Mouse (Mus musculus): ENCODE data around the gene Robo2. TPM values are rescaled to one million over a fixed set of nuclear protein-coding genes. Genes with fewer than 3 reads are reported as not detected.

Robo2 gene
- polyA plus RNA-seq, 1 experiment: not detected

GRCm38 (mm10) chr16:74172673-74173072 is 239.0 kb downstream of the Robo2 start:
- H3K4me1 ChIP-seq (ENCODE audit: control insufficient read depth, insufficient read depth, low read length): no peaks in the 10 kb centered on the region
- no peak overlapping the region for H3K4me3 ChIP-seq (ENCODE audit: insufficient read depth, low read length)
- TF ChIP-seq CTCF (IDR thresholded peaks at IDR 0.05; ENCODE audit: low read depth, low read length) (no peak), POLR2A (IDR thresholded peaks at IDR 0.05; ENCODE audit: borderline replicate concordance, low read depth, low read length) (no peak)
- H3K27ac ChIP-seq (ENCODE audit: insufficient read depth, low read depth, low read length): no peak overlapping the region

- no peaks in the 10 kb centered on the region for H3K4me1 ChIP-seq (ENCODE audit: control insufficient read depth, insufficient read depth, low read length)
- no peak overlapping the region for H3K27ac ChIP-seq (ENCODE audit: insufficient read depth, low read depth, low read length)
Measured at GRCm38 (mm10) chr16:74169642-74170041, 242.0 kb downstream of the Robo2 start.

GRCm38 (mm10) chr16:74169121-74169520 is 242.5 kb downstream of the Robo2 start:
- Histone ChIP-seq H3K27ac (ENCODE audit: insufficient read depth, low read depth, low read length) (no peak overlapping the region), H3K4me1 (ENCODE audit: control insufficient read depth, insufficient read depth, low read length) (no peaks in the 10 kb centered on the region), H3K4me3 (ENCODE audit: insufficient read depth, low read length) (no peak overlapping the region)
- TF ChIP-seq CTCF (IDR thresholded peaks at IDR 0.05; ENCODE audit: low read depth, low read length): no peak
- TF ChIP-seq POLR2A (IDR thresholded peaks at IDR 0.05; ENCODE audit: borderline replicate concordance, low read depth, low read length): no peak

More at GRCm38 (mm10) chr16:74169642-74170041, 242.0 kb downstream of the Robo2 start:
- H3K4me3 ChIP-seq (ENCODE audit: insufficient read depth, low read length): no peak overlapping the region
- TF ChIP-seq POLR2A (IDR thresholded peaks at IDR 0.05; ENCODE audit: borderline replicate concordance, low read depth, low read length) (no peak), CTCF (IDR thresholded peaks at IDR 0.05; ENCODE audit: low read depth, low read length) (no peak)

- Histone ChIP-seq H3K27ac (ENCODE audit: insufficient read depth, low read depth, low read length) (no peak overlapping the region), H3K4me1 (ENCODE audit: control insufficient read depth, insufficient read depth, low read length) (no peaks in the 10 kb centered on the region), H3K4me3 (ENCODE audit: insufficient read depth, low read length) (no peak overlapping the region)
- TF ChIP-seq POLR2A (IDR thresholded peaks at IDR 0.05; ENCODE audit: borderline replicate concordance, low read depth, low read length) (no peak), CTCF (IDR thresholded peaks at IDR 0.05; ENCODE audit: low read depth, low read length) (no peak)
Measured at GRCm38 (mm10) chr16:74167832-74168231, 243.8 kb downstream of the Robo2 start.

- H3K27ac ChIP-seq (ENCODE audit: insufficient read depth, low read depth, low read length): no peak overlapping the region
- no peaks in the 10 kb centered on the region for H3K4me1 ChIP-seq (ENCODE audit: control insufficient read depth, insufficient read depth, low read length)
- TF ChIP-seq CTCF (IDR thresholded peaks at IDR 0.05; ENCODE audit: low read depth, low read length) (no peak), POLR2A (IDR thresholded peaks at IDR 0.05; ENCODE audit: borderline replicate concordance, low read depth, low read length) (no peak)
- H3K4me3 ChIP-seq (ENCODE audit: insufficient read depth, low read length): no peak overlapping the region
Measured at GRCm38 (mm10) chr16:74162041-74162440, 249.6 kb downstream of the Robo2 start.

GRCm38 (mm10) chr16:74159189-74159588 is 252.4 kb downstream of the Robo2 start:
- TF ChIP-seq POLR2A (IDR thresholded peaks at IDR 0.05; ENCODE audit: borderline replicate concordance, low read depth, low read length): no peak
- TF ChIP-seq CTCF (IDR thresholded peaks at IDR 0.05; ENCODE audit: low read depth, low read length): no peak

GRCm38 (mm10) chr16:74136181-74136580 is 275.4 kb downstream of the Robo2 start:
- TF ChIP-seq POLR2A (IDR thresholded peaks at IDR 0.05; ENCODE audit: borderline replicate concordance, low read depth, low read length): no peak
- TF ChIP-seq CTCF (IDR thresholded peaks at IDR 0.05; ENCODE audit: low read depth, low read length): no peak
- no peak overlapping the region for H3K4me3 ChIP-seq (ENCODE audit: insufficient read depth, low read length)
- H3K27ac ChIP-seq (ENCODE audit: insufficient read depth, low read depth, low read length): no peak overlapping the region
- no peaks in the 10 kb centered on the region for H3K4me1 ChIP-seq (ENCODE audit: control insufficient read depth, insufficient read depth, low read length)

More at GRCm38 (mm10) chr16:74159189-74159588, 252.4 kb downstream of the Robo2 start:
- Histone ChIP-seq H3K4me3 (ENCODE audit: insufficient read depth, low read length) (no peak overlapping the region), H3K4me1 (ENCODE audit: control insufficient read depth, insufficient read depth, low read length) (no peaks in the 10 kb centered on the region), H3K27ac (ENCODE audit: insufficient read depth, low read depth, low read length) (no peak overlapping the region)

- H3K4me3 ChIP-seq (ENCODE audit: insufficient read depth, low read length): no peak overlapping the region
- TF ChIP-seq CTCF (IDR thresholded peaks at IDR 0.05; ENCODE audit: low read depth, low read length): no peak
- TF ChIP-seq POLR2A (IDR thresholded peaks at IDR 0.05; ENCODE audit: borderline replicate concordance, low read depth, low read length): no peak
- no peak overlapping the region for H3K27ac ChIP-seq (ENCODE audit: insufficient read depth, low read depth, low read length)
- H3K4me1 ChIP-seq (ENCODE audit: control insufficient read depth, insufficient read depth, low read length): no peaks in the 10 kb centered on the region
Measured at GRCm38 (mm10) chr16:74132833-74133232, 278.8 kb downstream of the Robo2 start.

GRCm38 (mm10) chr16:74131370-74131769 is 280.3 kb downstream of the Robo2 start:
- H3K4me1 ChIP-seq (ENCODE audit: control insufficient read depth, insufficient read depth, low read length): no peaks in the 10 kb centered on the region
- no peak overlapping the region for H3K4me3 ChIP-seq (ENCODE audit: insufficient read depth, low read length)
- TF ChIP-seq POLR2A (IDR thresholded peaks at IDR 0.05; ENCODE audit: borderline replicate concordance, low read depth, low read length): no peak
- TF ChIP-seq CTCF (IDR thresholded peaks at IDR 0.05; ENCODE audit: low read depth, low read length): no peak
- no peak overlapping the region for H3K27ac ChIP-seq (ENCODE audit: insufficient read depth, low read depth, low read length)

GRCm38 (mm10) chr16:74128443-74128983 is 283.1 kb downstream of the Robo2 start:
- no peak overlapping the region for H3K27ac ChIP-seq (ENCODE audit: insufficient read depth, low read depth, low read length)
- no peak overlapping the region for H3K4me3 ChIP-seq (ENCODE audit: insufficient read depth, low read length)
- no peaks in the 10 kb centered on the region for H3K4me1 ChIP-seq (ENCODE audit: control insufficient read depth, insufficient read depth, low read length)
- TF ChIP-seq POLR2A (IDR thresholded peaks at IDR 0.05; ENCODE audit: borderline replicate concordance, low read depth, low read length) (no peak), CTCF (IDR thresholded peaks at IDR 0.05; ENCODE audit: low read depth, low read length) (no peak)
